Mouse (Mus musculus) hindbrain, postnatal 0 days (tissue): ENCODE results near the gene Caskin2. TPM values are rescaled to one million over a fixed set of nuclear protein-coding genes. Genes with fewer than 3 reads are reported as not detected.
"Not testable (repeated sequence)": the region's sequence is repeated elsewhere in the genome, so short reads cannot be mapped to it uniquely, and the experiment has no call there.

Experiments used
- ATAC-seq: fragments of 200-750 bp; cut with Nextera tagmentation; 2 replicates; pipeline ENCODE4 v1.8.0; 2017; ENCODE audit warnings: mild to moderate bottlenecking, moderate TSS enrichment, moderate library complexity
- DNase-seq: peaks from one replicate; pipeline ENCODE4 v3.0.0-alpha.2; 2015; ENCODE audit warnings: low spot score
- H3K27ac ChIP-seq: fragments of 300-500 bp; sonication (generic); 2 replicates; pipeline ENCODE4 v1.5.1; 2014; ENCODE audit warnings: mild to moderate bottlenecking
- H3K27me3 ChIP-seq: fragments of 300-500 bp; sonication (generic); 2 replicates; pipeline ENCODE4 v1.6.1; 2014; ENCODE audit warnings: low read length, mixed read lengths; ENCODE audit not compliant: insufficient read depth
- H3K36me3 ChIP-seq: fragments of 300-500 bp; sonication (generic); 2 replicates; pipeline ENCODE4 v1.6.1; 2014; ENCODE audit warnings: low read length, mixed read lengths; ENCODE audit not compliant: insufficient read depth
- H3K4me1 ChIP-seq: fragments of 300-500 bp; sonication (generic); 2 replicates; pipeline ENCODE4 v1.6.1; 2014; ENCODE audit warnings: antibody characterized with exemption, low read length, mixed read lengths; ENCODE audit not compliant: insufficient read depth
- H3K4me2 ChIP-seq: fragments of 300-500 bp; sonication (generic); 2 replicates; pipeline ENCODE4 v1.6.1; 2014; ENCODE audit warnings: low read depth, mild to moderate bottlenecking, low read length, moderate library complexity, mixed read lengths
- H3K4me3 ChIP-seq: fragments of 300-500 bp; sonication (generic); 2 replicates; pipeline ENCODE4 v1.5.1; 2014; ENCODE audit warnings: low read length
- H3K9ac ChIP-seq: fragments of 300-500 bp; sonication (generic); replicated peaks from 2 replicates; pipeline ENCODE4 v1.6.1; 2014; ENCODE audit warnings: mild to moderate bottlenecking, low read length, moderate library complexity, mixed read lengths
- H3K9me3 ChIP-seq: fragments of 300-500 bp; sonication (generic); 2 replicates; pipeline ENCODE4 v1.6.1; 2016; ENCODE audit warnings: low read length, mixed read lengths
- CTCF ChIP-seq: IDR thresholded peaks from 2 replicates; pipeline ENCODE4 v1.5.1; 2016; ENCODE audit warnings: antibody characterized with exemption, control low read depth, low read depth
- WGBS: fragments of 180-500 bp; shearing (Covaris S2); extraction: QIAGEN DNeasy Blood & Tissue Kit; methylation state at CpG from one replicate; pipeline ENCODE4 v1.1.7; 2014; 5-methylcytosine and 5-hydroxymethylcytosine counted together
- polyA plus RNA-seq: library from polyadenylated mRNA; unstranded; fragments of >200 nt; fragmentation: Nextera tagmentation; extraction: Ambion mirVana; gene quantifications from 2 replicates; pipeline ENCODE4 v1.2.1, GENCODE M21; 2015
- total RNA-seq: library from RNA; depleted of rRNA; stranded (reverse); fragments of >200 nt; gene quantifications from 2 replicates; pipeline ENCODE4 v1.2.3, GENCODE M21; 2014

Caskin2 gene
- total and polyA plus RNA-seq, 2 experiments from 2014 or later: 7.7 to 39.2 TPM

- DNase-seq: no peak
- WGBS: 83% methylated on average over 8 of the region's 8 CpGs
- no peak for ATAC-seq
- Histone ChIP-seq H3K27ac (0 out of 2 replicates have a peak overlapping the region, but pooled peaks have one; percentile 91), H3K9ac (no peak overlapping the region), H3K4me2 (peak overlapping the region; percentile 88), H3K4me3 (no peak overlapping the region), H3K9me3 (no peaks in the 10 kb centered on the region), H3K4me1 (peaks cover 13% of the 10 kb centered on the region), H3K27me3 (no peaks in the 10 kb centered on the region), H3K36me3 (no peaks in the 10 kb centered on the region)
- no peak for TF ChIP-seq CTCF
These were observed 46.5 kb downstream of the Caskin2 start for GRCm38 (mm10) chr11:115766981-115767380.

GRCm38 (mm10) chr11:115766356-115766943 is 47.0 kb downstream of the Caskin2 start:
- 29% methylated on average over 13 of the region's 13 CpGs for WGBS
- no peak for TF ChIP-seq CTCF
- no peak for DNase-seq
- peaks cover 13% of the 10 kb centered on the region for H3K4me1 ChIP-seq
- no peaks in the 10 kb centered on the region for H3K27me3 ChIP-seq
- ATAC-seq: no peak; the same call in 1 of the 2 replicates
- H3K9me3 ChIP-seq: no peaks in the 10 kb centered on the region
- H3K4me2 ChIP-seq: peak overlapping the region; percentile 88
- peak overlapping the region; percentile 91 for H3K27ac ChIP-seq
- H3K4me3 ChIP-seq: peak overlapping the region; percentile 89
- peak overlapping the region; percentile 90 for H3K9ac ChIP-seq
- H3K36me3 ChIP-seq: no peaks in the 10 kb centered on the region

GRCm38 (mm10) chr11:115765607-115766141 is 47.8 kb downstream of the Caskin2 start:
- peaks cover 13% of the 10 kb centered on the region for H3K4me1 ChIP-seq
- H3K4me3 ChIP-seq: peak overlapping the region; percentile 89
- no peaks in the 10 kb centered on the region for H3K27me3 ChIP-seq
- ATAC-seq (peak; percentile 83), DNase-seq (peak; percentile 63)
- 0 out of 2 replicates have a peak, but pooled peaks have one; percentile 12 for TF ChIP-seq CTCF
- H3K36me3 ChIP-seq: no peaks in the 10 kb centered on the region
- peak overlapping the region; percentile 90 for H3K9ac ChIP-seq
- peak overlapping the region; percentile 88 for H3K4me2 ChIP-seq
- under 1% methylated on average over 34 of the region's 34 CpGs for WGBS
- peak overlapping the region; percentile 91 for H3K27ac ChIP-seq
- H3K9me3 ChIP-seq: no peaks in the 10 kb centered on the region

- 0% methylated on average over 32 of the region's 32 CpGs for WGBS
- peak; percentile 53 for TF ChIP-seq CTCF
These were observed 48.3 kb downstream of the Caskin2 start, which contains the start of gene Tmem94 for GRCm38 (mm10) chr11:115765103-115765606. Gene Tmem94, plus strand, starts transcription at chr11:115765433.

GRCm38 (mm10) chr11:115764698-115765097 is 48.7 kb downstream of the Caskin2 start:
- Histone ChIP-seq H3K36me3 (no peaks in the 10 kb centered on the region), H3K4me1 (peaks cover 13% of the 10 kb centered on the region), H3K27me3 (no peaks in the 10 kb centered on the region), H3K4me3 (peak overlapping the region; percentile 89), H3K9me3 (no peaks in the 10 kb centered on the region), H3K4me2 (peak overlapping the region; percentile 88), H3K27ac (no peak overlapping the region), H3K9ac (0 out of 2 replicates have a peak overlapping the region, but pooled peaks have one; percentile 90)
- WGBS: 26% methylated on average over 2 of the region's 2 CpGs
- no peak for ATAC-seq
- no peak for DNase-seq
- TF ChIP-seq CTCF: no peak

More at GRCm38 (mm10) chr11:115765103-115765606, 48.3 kb downstream of the Caskin2 start, which contains the start of gene Tmem94:
- Histone ChIP-seq H3K4me3 (peak within 1 kb of the TSS; percentile 89), H3K9me3 (no peaks in the 10 kb centered on the region), H3K4me2 (peak within 1 kb of the TSS; percentile 88), H3K27me3 (no peaks in the 10 kb centered on the region), H3K27ac (peak within 1 kb of the TSS; percentile 91), H3K4me1 (peaks cover 13% of the 10 kb centered on the region), H3K36me3 (no peaks in the 10 kb centered on the region), H3K9ac (peak within 1 kb of the TSS; percentile 90)
- DNase-seq (peak; percentile 99), ATAC-seq (peak; percentile 99)

GRCm38 (mm10) chr11:115762176-115762575 is 51.3 kb downstream of the Caskin2 start:
- not testable (repeated sequence) for H3K36me3 ChIP-seq, H3K4me1 ChIP-seq, H3K9me3 ChIP-seq, H3K4me2 ChIP-seq, H3K9ac ChIP-seq, ATAC-seq, H3K4me3 ChIP-seq, H3K27ac ChIP-seq, H3K27me3 ChIP-seq, DNase-seq
- WGBS: 95% methylated on average over 7 of the region's 7 CpGs

- no peak for ATAC-seq
- H3K27me3 ChIP-seq: no peaks in the 10 kb centered on the region
These were observed 60.0 kb downstream of the Caskin2 start for GRCm38 (mm10) chr11:115753485-115753884.

More at GRCm38 (mm10) chr11:115753485-115753884, 60.0 kb downstream of the Caskin2 start:
- Histone ChIP-seq H3K27ac (no peak overlapping the region), H3K4me3 (no peak overlapping the region), H3K9ac (no peak overlapping the region), H3K4me2 (no peak overlapping the region), H3K4me1 (no peaks in the 10 kb centered on the region), H3K36me3 (no peaks in the 10 kb centered on the region), H3K9me3 (no peaks in the 10 kb centered on the region)
- no peak for DNase-seq
- no peak for TF ChIP-seq CTCF
- 74% methylated on average over 4 of the region's 4 CpGs for WGBS
